Mouse (Mus musculus) myocyte (in vitro differentiated cells): ENCODE measurements around the gene Abcf1. TPM values are rescaled to one million over a fixed set of nuclear protein-coding genes. Genes with fewer than 3 reads are reported as not detected.

Experiments used
- H3K27me3 ChIP-seq: one replicate; pipeline ENCODE4 v1.6.1; 2011; ENCODE audit not compliant: control insufficient read depth, insufficient read depth, insufficient read length
- H3K36me3 ChIP-seq: one replicate; pipeline ENCODE4 v1.6.1; 2011; ENCODE audit not compliant: control insufficient read depth, insufficient read depth
- H3K4me2 ChIP-seq: one replicate; pipeline ENCODE4 v1.6.1; 2011; ENCODE audit warnings: low read depth, control low read depth
- H3K4me3 ChIP-seq: one replicate; pipeline ENCODE4 v1.5.1; 2011; ENCODE audit warnings: mild to moderate bottlenecking, control low read depth, moderate library complexity
- H3K79me2 ChIP-seq: one replicate; pipeline ENCODE4 v1.6.1; 2011; ENCODE audit not compliant: control insufficient read depth, insufficient read depth
- H3ac ChIP-seq: one replicate; pipeline ENCODE4 v1.6.1; 2011; ENCODE audit not compliant: control insufficient read depth, insufficient read length
- CEBPB ChIP-seq: IDR thresholded peaks from 2 replicates; pipeline ENCODE4 v1.6.1; 2011; ENCODE audit warnings: mild to moderate bottlenecking, moderate library complexity; ENCODE audit not compliant: poor library complexity, insufficient read depth, severe bottlenecking
- E2F4 ChIP-seq: IDR thresholded peaks from one replicate; pipeline ENCODE4 v1.6.1; 2011; ENCODE audit warnings: mild to moderate bottlenecking, control low read depth, moderate library complexity; ENCODE audit not compliant: insufficient read depth
- MAX ChIP-seq: IDR thresholded peaks from one replicate; pipeline ENCODE4 v1.6.1; 2011; ENCODE audit warnings: low read depth, mild to moderate bottlenecking, control low read depth
- MYOG ChIP-seq, 3 experiments: IDR thresholded peaks; one replicate each; pipeline ENCODE4 v1.6.1; 2011; ENCODE audit warnings: control low read depth in 2 of 3, low read depth in 2 of 3, mild to moderate bottlenecking in 2 of 3; ENCODE audit not compliant: insufficient read length in 2 of 3, control insufficient read depth in 1 of 3, insufficient read depth in 1 of 3
- POLR2A ChIP-seq: IDR thresholded peaks from one replicate; pipeline ENCODE4 v1.6.1; 2011; ENCODE audit warnings: low read depth, mild to moderate bottlenecking, control low read depth, moderate library complexity; ENCODE audit not compliant: insufficient read length
- POLR2AphosphoS2 ChIP-seq: IDR thresholded peaks from one replicate; pipeline ENCODE4 v1.6.1; 2011; ENCODE audit warnings: low read depth, control low read depth; ENCODE audit not compliant: insufficient read length
- REST ChIP-seq: IDR thresholded peaks from one replicate; pipeline ENCODE4 v1.6.1; 2011; ENCODE audit warnings: mild to moderate bottlenecking, control low read depth, moderate library complexity; ENCODE audit not compliant: insufficient read depth, insufficient read length
- SRF ChIP-seq: IDR thresholded peaks from one replicate; pipeline ENCODE4 v1.6.1; 2011; ENCODE audit warnings: low read depth; ENCODE audit not compliant: control insufficient read depth, insufficient read length
- TCF12 ChIP-seq: IDR thresholded peaks from one replicate; pipeline ENCODE4 v1.6.1; 2011; ENCODE audit warnings: mild to moderate bottlenecking, control low read depth; ENCODE audit not compliant: poor library complexity, insufficient read depth, severe bottlenecking
- TCF3 ChIP-seq: IDR thresholded peaks from one replicate; pipeline ENCODE4 v1.6.1; 2011; ENCODE audit warnings: low read depth, control low read depth; ENCODE audit not compliant: insufficient read length
- polyA plus RNA-seq: library from polyadenylated mRNA; unstranded; fragments of >200 nt; fragmentation: generic; extraction: Trizol; gene quantifications from one replicate; pipeline ENCODE4 v1.2.1, GENCODE M21; 2012; ENCODE audit warnings: missing spikeins

Gene Abcf1
- polyA plus RNA-seq, 1 experiment: 90.1 TPM

DNA sequence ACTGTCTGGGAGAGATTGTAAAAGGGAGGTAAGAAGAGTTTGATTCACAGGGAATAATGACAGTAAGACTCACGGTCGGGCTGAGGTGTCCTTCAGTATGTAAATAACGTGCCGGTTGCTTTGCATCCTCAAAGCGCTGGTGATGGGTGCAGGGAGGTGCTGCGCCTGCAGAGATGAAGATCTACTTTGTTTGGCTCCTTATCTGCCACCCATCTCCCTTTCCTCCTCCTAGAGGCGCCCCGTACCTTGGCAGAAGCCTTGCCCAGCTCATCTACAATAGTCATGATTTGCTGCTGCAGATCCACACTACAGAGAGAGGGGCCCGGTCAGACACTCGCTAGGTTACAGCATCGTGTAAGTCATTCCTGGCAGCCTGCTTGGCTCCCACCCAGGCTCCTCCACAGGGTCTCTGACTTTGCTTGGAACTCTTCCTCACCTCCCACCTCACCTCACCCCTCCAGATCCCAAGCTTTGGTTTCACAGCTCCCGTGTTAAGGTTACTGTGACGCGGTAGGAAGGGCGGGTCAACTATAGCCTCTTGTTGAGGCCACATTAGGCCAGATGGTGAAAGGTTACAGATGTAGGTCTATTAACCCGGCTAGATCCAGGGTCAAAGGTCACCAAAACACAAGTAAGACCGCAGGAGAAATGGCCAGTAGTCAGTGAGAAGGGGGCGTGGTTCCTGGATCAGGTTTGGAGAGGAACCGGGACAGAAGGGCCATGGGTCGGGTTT, 60.2 kb downstream of the Abcf1 start:
- peak overlapping the region; percentile 97 for H3K4me2 ChIP-seq
- no peaks in the 10 kb centered on the region for H3K27me3 ChIP-seq
- H3ac ChIP-seq: peak overlapping the region; percentile 69
- peaks cover 8% of the 10 kb centered on the region for H3K79me2 ChIP-seq
- H3K36me3 ChIP-seq: peaks cover 37% of the 10 kb centered on the region
- TF ChIP-seq TCF12 (no peak), E2F4 (no peak), SRF (no peak), CEBPB (no peak), POLR2A (no peak), POLR2AphosphoS2 (no peak)
- H3K4me3 ChIP-seq: peak overlapping the region; percentile 50

DNA sequence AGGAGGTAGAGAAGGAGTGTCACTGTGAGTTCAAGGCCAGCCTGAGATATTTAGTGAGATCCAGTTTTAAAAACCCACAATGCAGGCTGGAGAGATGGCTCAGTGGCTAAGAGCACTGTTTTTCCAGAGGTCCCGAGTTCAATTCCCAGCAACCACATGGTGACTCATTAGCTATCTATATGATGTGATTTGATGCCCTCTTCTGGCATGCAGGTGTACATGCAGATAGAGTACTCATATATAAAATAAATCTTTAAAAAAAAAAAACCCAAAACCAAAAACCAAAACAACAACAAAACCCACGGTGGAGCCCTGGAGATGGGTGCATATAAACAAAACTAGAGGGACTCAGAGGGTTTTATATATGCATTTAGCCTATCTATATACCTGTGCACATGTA, 62.0 kb downstream of the Abcf1 start:
- no peak for TF ChIP-seq MAX
- no peak for TF ChIP-seq TCF12
- no peak for TF ChIP-seq POLR2A
- no peak for TF ChIP-seq REST
- no peak for TF ChIP-seq E2F4
- no peak for TF ChIP-seq SRF
- no peak for TF ChIP-seq TCF3
- TF ChIP-seq MYOG (IDR thresholded peaks at IDR 0.05; ENCODE audit: control insufficient read depth in 1 of 3, insufficient read depth in 1 of 3, insufficient read length in 2 of 3, low read depth in 2 of 3): no peak
- Histone ChIP-seq H3ac (no peak overlapping the region), H3K4me3 (no peak overlapping the region), H3K79me2 (peaks cover 2% of the 10 kb centered on the region), H3K36me3 (peaks cover 21% of the 10 kb centered on the region), H3K4me2 (no peak overlapping the region), H3K27me3 (no peaks in the 10 kb centered on the region)

Other genes starting within 250 kb of the Abcf1 start
- gene Ier3, start 148.1 kb downstream of the Abcf1 start, polyA plus RNA-seq: 45.1 TPM
- gene Flot1, start 146.5 kb downstream of the Abcf1 start, polyA plus RNA-seq: 107 TPM
- gene Tubb5, start 131.5 kb downstream of the Abcf1 start, polyA plus RNA-seq: 692 TPM
- 7.0 TPM for gene Mdc1, start 128.2 kb downstream of the Abcf1 start, polyA plus RNA-seq
- 18.5 TPM for gene Nrm, start 108.4 kb downstream of the Abcf1 start, polyA plus RNA-seq
- 46.2 TPM for gene Ppp1r18, start 104.2 kb downstream of the Abcf1 start, polyA plus RNA-seq
- 29.4 TPM for gene Dhx16, start 89.9 kb downstream of the Abcf1 start, polyA plus RNA-seq
- 33.7 TPM for gene 2310061I04Rik, start 72.3 kb downstream of the Abcf1 start, polyA plus RNA-seq
- 23.1 TPM for gene Atat1, start 59.7 kb downstream of the Abcf1 start, polyA plus RNA-seq
- gene Mrps18b, start 53.4 kb downstream of the Abcf1 start, polyA plus RNA-seq: 104 TPM
- gene Ppp1r10, start 53.3 kb downstream of the Abcf1 start, polyA plus RNA-seq: 32.9 TPM
- 64.1 TPM for gene Gnl1, start 10.1 kb upstream of the Abcf1 start, polyA plus RNA-seq
- gene Prr3, start 10.5 kb upstream of the Abcf1 start, polyA plus RNA-seq: 14.1 TPM
- gene H2-T24, start 50.8 kb upstream of the Abcf1 start, polyA plus RNA-seq: 0.47 TPM
- 13.6 TPM for gene H2-T23, start 63.1 kb upstream of the Abcf1 start, polyA plus RNA-seq
- 22.1 TPM for gene H2-T22, start 73.0 kb upstream of the Abcf1 start, polyA plus RNA-seq
- not detected for gene Gm6034, start 73.2 kb upstream of the Abcf1 start, polyA plus RNA-seq
- gene Gm11127, start 88.6 kb upstream of the Abcf1 start, polyA plus RNA-seq: 0.23 TPM
- gene Gm19684, start 151.9 kb upstream of the Abcf1 start, polyA plus RNA-seq: not detected
- not detected for gene Gm7030, start 159.7 kb upstream of the Abcf1 start, polyA plus RNA-seq
- gene Gm8909, start 198.8 kb upstream of the Abcf1 start, polyA plus RNA-seq: not detected
- gene H2-T3, start 220.5 kb upstream of the Abcf1 start, polyA plus RNA-seq: not detected